Mouse (Mus musculus): ENCODE measurements at regions not wholly inside any gene's neighbourhood (a gene's known extent, or its start where the extent isn't known, plus 50 kb on each side); places are given as distances from the start of the nearest gene placed in this dataset.

- TF ChIP-seq POLR2A (IDR thresholded peaks at IDR 0.05; ENCODE audit: low read depth, low read length), result no peak
- no peak for TF ChIP-seq CTCF (conservative IDR thresholded peaks at IDR 0.05; ENCODE audit: insufficient read depth, insufficient read length, low read depth, low read length)
- Histone ChIP-seq H3K4me1 (ENCODE audit: control insufficient read depth, insufficient read depth, low read length) (no peaks in the 10 kb centered on the region), H3K4me3 (ENCODE audit: insufficient read depth, low read depth, low read length) (no peak overlapping the region), H3K27ac (ENCODE audit: insufficient read depth, low read depth, low read length) (no peak overlapping the region), H3K36me3 (ENCODE audit: control insufficient read depth, insufficient read depth, low read length) (no peaks in the 10 kb centered on the region), H3K27me3 (replicated peaks; ENCODE audit: control insufficient read depth, insufficient read depth, low read length) (no peaks in the 10 kb centered on the region)
- WGBS, result 64% methylated on average over 6 of the region's 6 CpGs
- DNase-seq, result no peak
These were observed 508.9 kb downstream of the Ofcc1 start for GRCm38 (mm10) chr13:39852257-39852800.

GRCm38 (mm10) chr13:39849391-39849790 lies 511.9 kb downstream of the Ofcc1 start:
- H3K4me1 ChIP-seq (ENCODE audit: control insufficient read depth, insufficient read depth, low read length), result no peaks in the 10 kb centered on the region
- no peak overlapping the region for H3K4me3 ChIP-seq (ENCODE audit: insufficient read depth, low read depth, low read length)
- H3K27me3 ChIP-seq (replicated peaks; ENCODE audit: control insufficient read depth, insufficient read depth, low read length), result no peaks in the 10 kb centered on the region
- DNase-seq, result no peak
- 95% methylated on average over 1 of the region's 1 CpGs for WGBS
- H3K36me3 ChIP-seq (ENCODE audit: control insufficient read depth, insufficient read depth, low read length), result no peaks in the 10 kb centered on the region
- TF ChIP-seq CTCF (conservative IDR thresholded peaks at IDR 0.05; ENCODE audit: insufficient read depth, insufficient read length, low read depth, low read length), result no peak
- no peak overlapping the region for H3K27ac ChIP-seq (ENCODE audit: insufficient read depth, low read depth, low read length)

- no peak for DNase-seq
- WGBS, result 72% methylated on average over 5 of the region's 5 CpGs
- TF ChIP-seq POLR2A (IDR thresholded peaks at IDR 0.05; ENCODE audit: low read depth, low read length), result no peak
- TF ChIP-seq CTCF (conservative IDR thresholded peaks at IDR 0.05; ENCODE audit: insufficient read depth, insufficient read length, low read depth, low read length), result no peak
- H3K27ac ChIP-seq (ENCODE audit: insufficient read depth, low read depth, low read length), result no peak overlapping the region
- no peak overlapping the region for H3K4me3 ChIP-seq (ENCODE audit: insufficient read depth, low read depth, low read length)
- no peaks in the 10 kb centered on the region for H3K36me3 ChIP-seq (ENCODE audit: control insufficient read depth, insufficient read depth, low read length)
- no peaks in the 10 kb centered on the region for H3K27me3 ChIP-seq (replicated peaks; ENCODE audit: control insufficient read depth, insufficient read depth, low read length)
- no peaks in the 10 kb centered on the region for H3K4me1 ChIP-seq (ENCODE audit: control insufficient read depth, insufficient read depth, low read length)
These were observed 525.1 kb downstream of the Ofcc1 start for GRCm38 (mm10) chr13:39836053-39836584.

GRCm38 (mm10) chr13:39835302-39835701 lies 525.9 kb downstream of the Ofcc1 start:
- 51% methylated on average over 5 of the region's 5 CpGs for WGBS
- no peak overlapping the region for H3K4me3 ChIP-seq (ENCODE audit: insufficient read depth, low read depth, low read length)
- H3K27me3 ChIP-seq (replicated peaks; ENCODE audit: control insufficient read depth, insufficient read depth, low read length), result no peaks in the 10 kb centered on the region
- no peaks in the 10 kb centered on the region for H3K4me1 ChIP-seq (ENCODE audit: control insufficient read depth, insufficient read depth, low read length)
- no peak for TF ChIP-seq CTCF (conservative IDR thresholded peaks at IDR 0.05; ENCODE audit: insufficient read depth, insufficient read length, low read depth, low read length)
- no peak for TF ChIP-seq POLR2A (IDR thresholded peaks at IDR 0.05; ENCODE audit: low read depth, low read length)
- DNase-seq, result peak; percentile 18
- H3K27ac ChIP-seq (ENCODE audit: insufficient read depth, low read depth, low read length), result no peak overlapping the region
- H3K36me3 ChIP-seq (ENCODE audit: control insufficient read depth, insufficient read depth, low read length), result no peaks in the 10 kb centered on the region

- TF ChIP-seq CTCF (conservative IDR thresholded peaks at IDR 0.05; ENCODE audit: insufficient read depth, insufficient read length, low read depth, low read length) (no peak), POLR2A (IDR thresholded peaks at IDR 0.05; ENCODE audit: low read depth, low read length) (no peak)
- Histone ChIP-seq H3K27ac (ENCODE audit: insufficient read depth, low read depth, low read length) (no peak overlapping the region), H3K4me1 (ENCODE audit: control insufficient read depth, insufficient read depth, low read length) (no peaks in the 10 kb centered on the region), H3K27me3 (replicated peaks; ENCODE audit: control insufficient read depth, insufficient read depth, low read length) (no peaks in the 10 kb centered on the region), H3K4me3 (ENCODE audit: insufficient read depth, low read depth, low read length) (no peak overlapping the region), H3K36me3 (ENCODE audit: control insufficient read depth, insufficient read depth, low read length) (no peaks in the 10 kb centered on the region)
- WGBS, result 75% methylated on average over 9 of the region's 9 CpGs
- no peak for DNase-seq
These were observed 526.6 kb downstream of the Ofcc1 start for GRCm38 (mm10) chr13:39834521-39835245.

- H3K4me3 ChIP-seq (ENCODE audit: insufficient read depth, low read depth, low read length), result no peak overlapping the region
- no peak for TF ChIP-seq POLR2A (IDR thresholded peaks at IDR 0.05; ENCODE audit: low read depth, low read length)
- TF ChIP-seq CTCF (conservative IDR thresholded peaks at IDR 0.05; ENCODE audit: insufficient read depth, insufficient read length, low read depth, low read length), result no peak
- 8% methylated on average over 20 of the region's 20 CpGs for WGBS
These were observed 537.2 kb downstream of the Ofcc1 start for GRCm38 (mm10) chr13:39823965-39824555.

GRCm38 (mm10) chr13:39823346-39823954 lies 537.8 kb downstream of the Ofcc1 start:
- 35% methylated on average over 15 of the region's 15 CpGs for WGBS
- H3K4me3 ChIP-seq (ENCODE audit: insufficient read depth, low read depth, low read length), result no peak overlapping the region

More at GRCm38 (mm10) chr13:39823965-39824555, 537.2 kb downstream of the Ofcc1 start:
- no peaks in the 10 kb centered on the region for H3K36me3 ChIP-seq (ENCODE audit: control insufficient read depth, insufficient read depth, low read length)
- H3K27ac ChIP-seq (ENCODE audit: insufficient read depth, low read depth, low read length), result no peak overlapping the region
- H3K27me3 ChIP-seq (replicated peaks; ENCODE audit: control insufficient read depth, insufficient read depth, low read length), result no peaks in the 10 kb centered on the region
- H3K4me1 ChIP-seq (ENCODE audit: control insufficient read depth, insufficient read depth, low read length), result no peaks in the 10 kb centered on the region
- DNase-seq, result no peak

More at GRCm38 (mm10) chr13:39823346-39823954, 537.8 kb downstream of the Ofcc1 start:
- TF ChIP-seq CTCF (conservative IDR thresholded peaks at IDR 0.05; ENCODE audit: insufficient read depth, insufficient read length, low read depth, low read length) (no peak), POLR2A (IDR thresholded peaks at IDR 0.05; ENCODE audit: low read depth, low read length) (no peak)
- Histone ChIP-seq H3K4me1 (ENCODE audit: control insufficient read depth, insufficient read depth, low read length) (no peaks in the 10 kb centered on the region), H3K27ac (ENCODE audit: insufficient read depth, low read depth, low read length) (no peak overlapping the region), H3K36me3 (ENCODE audit: control insufficient read depth, insufficient read depth, low read length) (no peaks in the 10 kb centered on the region), H3K27me3 (replicated peaks; ENCODE audit: control insufficient read depth, insufficient read depth, low read length) (no peaks in the 10 kb centered on the region)
- DNase-seq, result no peak

Measured in kidney, adult 2 months (tissue).